Mouse (Mus musculus): ENCODE measurements at regions not wholly inside any gene's neighbourhood (a gene's known extent, or its start where the extent isn't known, plus 50 kb on each side); places are given as distances from the start of the nearest gene placed in this dataset.

DNA sequence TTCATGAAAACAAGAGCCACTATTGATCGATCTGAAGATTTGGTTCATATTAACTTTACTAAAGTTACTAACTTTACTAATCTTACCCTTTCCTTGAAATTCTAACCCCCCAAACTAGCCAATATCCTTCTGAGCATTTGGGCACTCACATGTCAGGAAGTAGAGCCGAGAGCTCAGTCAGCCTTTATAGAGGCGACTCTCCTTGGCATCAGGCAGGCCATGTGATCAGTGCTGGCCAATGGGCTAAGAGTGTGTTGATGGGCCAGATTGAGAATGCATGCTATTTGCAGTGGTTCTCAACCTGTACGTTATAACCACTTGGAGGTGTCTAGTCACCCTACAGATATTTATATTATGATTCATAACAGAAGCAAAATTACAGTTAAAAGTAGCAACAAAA, 69.6 kb upstream of the Slc35b4 start:
- no peak for DNase-seq (ENCODE audit: low read depth, low spot score)

DNA sequence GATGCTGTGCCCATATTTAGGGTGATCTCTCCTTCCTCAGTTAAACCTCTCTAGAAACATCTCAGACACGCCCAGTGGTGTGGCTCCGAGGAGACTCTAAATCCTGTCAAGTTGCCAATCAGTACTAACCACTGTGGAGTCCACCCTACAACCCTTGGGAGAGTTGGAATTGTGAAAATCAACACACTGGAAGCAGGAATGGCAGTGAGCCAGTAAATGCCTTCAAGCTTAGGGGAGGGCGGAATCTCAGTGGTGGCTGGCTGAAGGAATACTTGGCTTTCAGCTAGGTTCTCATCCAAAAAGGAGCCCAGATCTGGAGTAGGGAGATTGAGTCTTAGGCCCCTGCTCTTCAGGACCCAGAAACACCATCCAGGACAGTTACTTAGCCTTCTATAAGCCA, 66.1 kb upstream of the Slc35b4 start:
- DNase-seq (ENCODE audit: low read depth, low spot score): no peak

DNA sequence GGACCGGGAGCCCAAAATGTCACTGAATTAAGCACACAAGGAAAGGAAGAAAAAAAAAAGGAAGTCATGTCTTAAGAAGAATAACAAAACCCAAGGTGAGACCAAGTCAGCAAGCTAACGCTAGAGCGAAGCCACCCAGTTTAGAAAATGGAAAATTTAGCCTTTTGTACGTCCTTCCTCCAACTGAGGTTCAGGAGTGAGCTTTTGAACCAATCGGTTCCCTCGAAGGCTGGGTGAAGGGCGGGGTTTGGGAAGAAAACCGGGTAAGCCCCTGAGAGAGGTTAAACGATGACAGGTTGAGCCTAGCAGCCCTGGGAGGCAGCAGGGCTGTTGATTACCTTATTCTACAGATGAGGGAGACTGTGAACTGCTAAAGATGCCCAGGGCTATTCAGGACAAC, 65.6 kb upstream of the Slc35b4 start:
- DNase-seq (ENCODE audit: low read depth, low spot score): no peak

DNA sequence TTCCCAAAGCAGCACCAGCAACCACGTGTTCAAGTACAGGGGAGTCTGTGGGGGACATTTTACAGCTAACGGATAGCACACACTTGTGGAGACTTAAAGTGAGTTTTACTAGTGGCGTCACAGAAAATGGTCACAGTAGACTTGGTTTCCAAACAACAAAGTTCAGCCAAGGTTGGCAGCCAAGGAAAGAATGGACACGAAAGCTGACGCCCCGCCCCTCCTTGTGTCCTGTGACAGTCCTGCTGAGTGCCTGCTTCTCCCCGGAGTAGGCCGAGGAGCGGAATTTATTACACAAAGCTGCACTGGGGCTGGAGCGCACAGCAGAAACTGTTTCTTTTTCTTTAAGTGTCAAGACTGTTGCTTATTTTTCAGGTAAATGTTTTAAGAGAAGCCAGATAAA, 58.2 kb upstream of the Slc35b4 start:
- no peak for DNase-seq (ENCODE audit: low read depth, low spot score)

- DNase-seq (ENCODE audit: low read depth, low spot score): no peak
Observed at GRCm38 (mm10) chr6:34234443-34235020, 57.6 kb upstream of the Slc35b4 start.

GRCm38 (mm10) chr6:34230768-34231381, 54.0 kb upstream of the Slc35b4 start:
- DNase-seq (ENCODE audit: low read depth, low spot score): peak; percentile 44

DNA sequence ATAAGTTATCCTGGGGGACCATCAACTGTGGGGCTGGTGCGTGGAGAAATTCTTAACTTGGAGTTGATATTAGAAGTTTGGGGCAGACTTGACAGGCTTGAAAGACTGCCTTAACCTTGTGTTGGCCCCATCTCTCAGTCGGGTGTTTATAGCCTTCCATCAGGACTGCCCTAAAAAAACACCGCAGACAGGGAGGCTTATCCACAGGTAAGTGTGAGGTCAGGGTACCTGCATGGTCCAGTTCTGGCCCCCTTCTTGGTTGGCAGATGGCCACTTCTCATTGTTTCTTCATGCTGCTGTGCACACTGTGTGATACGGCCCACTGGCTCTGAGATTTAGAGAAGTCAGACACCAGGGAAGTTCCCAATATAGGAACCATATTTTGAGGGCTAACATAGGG, 50.2 kb upstream of the Slc35b4 start:
- DNase-seq (ENCODE audit: low read depth, low spot score): no peak

Measured in embryo, embryonic 11.5 days (tissue).